Mouse (Mus musculus) limb, embryonic 15.5 days (tissue): ENCODE results near the gene Nfix. TPM values are rescaled to one million over a fixed set of nuclear protein-coding genes. Genes with fewer than 3 reads are reported as not detected.

Experiments
- ATAC-seq: fragments of 200-750 bp; cut with Nextera tagmentation; 2 replicates; pipeline ENCODE4 v1.8.0; 2017; ENCODE audit warnings: low read depth, moderate TSS enrichment; ENCODE audit not compliant: insufficient number of reproducible peaks, low FRiP score, low TSS enrichment
- H3K27ac ChIP-seq: fragments of 300-500 bp; sonication (generic); 2 replicates; pipeline ENCODE4 v1.5.1; 2015; ENCODE audit warnings: moderate library complexity, mild to moderate bottlenecking, inconsistent platforms
- H3K27me3 ChIP-seq: fragments of 300-500 bp; sonication (generic); 2 replicates; pipeline ENCODE4 v1.6.1; 2015; ENCODE audit warnings: inconsistent platforms
- H3K36me3 ChIP-seq: fragments of 300-500 bp; sonication (generic); 2 replicates; pipeline ENCODE4 v1.6.1; 2015; ENCODE audit warnings: inconsistent platforms
- H3K4me1 ChIP-seq: fragments of 300-500 bp; sonication (generic); 2 replicates; pipeline ENCODE4 v1.6.1; 2015; ENCODE audit warnings: inconsistent platforms
- H3K4me2 ChIP-seq: fragments of 300-500 bp; sonication (generic); 2 replicates; pipeline ENCODE4 v1.6.1; 2015; ENCODE audit warnings: mild to moderate bottlenecking, inconsistent platforms
- H3K4me3 ChIP-seq: fragments of 300-500 bp; sonication (generic); 2 replicates; pipeline ENCODE4 v1.5.1; 2015; ENCODE audit warnings: mild to moderate bottlenecking, inconsistent platforms
- H3K9ac ChIP-seq: fragments of 300-500 bp; sonication (generic); 2 replicates; pipeline ENCODE4 v1.6.1; 2015; ENCODE audit warnings: inconsistent platforms
- H3K9me3 ChIP-seq: fragments of 300-500 bp; sonication (generic); 2 replicates; pipeline ENCODE4 v1.6.1; 2016; ENCODE audit warnings: inconsistent platforms
- WGBS: fragments of 180-500 bp; shearing (Covaris S2); methylation state at CpG from one replicate; pipeline ENCODE4 v1.1.7; 2015; 5-methylcytosine and 5-hydroxymethylcytosine counted together
- polyA plus RNA-seq: library from polyadenylated mRNA; unstranded; fragments of >200 nt; fragmentation: Nextera tagmentation; extraction: Ambion mirVana; gene quantifications from 2 replicates; pipeline ENCODE4 v1.2.1, GENCODE M21; 2015

The Nfix gene
- polyA plus RNA-seq, 1 experiment from 2014 or later = 100 TPM

DNA sequence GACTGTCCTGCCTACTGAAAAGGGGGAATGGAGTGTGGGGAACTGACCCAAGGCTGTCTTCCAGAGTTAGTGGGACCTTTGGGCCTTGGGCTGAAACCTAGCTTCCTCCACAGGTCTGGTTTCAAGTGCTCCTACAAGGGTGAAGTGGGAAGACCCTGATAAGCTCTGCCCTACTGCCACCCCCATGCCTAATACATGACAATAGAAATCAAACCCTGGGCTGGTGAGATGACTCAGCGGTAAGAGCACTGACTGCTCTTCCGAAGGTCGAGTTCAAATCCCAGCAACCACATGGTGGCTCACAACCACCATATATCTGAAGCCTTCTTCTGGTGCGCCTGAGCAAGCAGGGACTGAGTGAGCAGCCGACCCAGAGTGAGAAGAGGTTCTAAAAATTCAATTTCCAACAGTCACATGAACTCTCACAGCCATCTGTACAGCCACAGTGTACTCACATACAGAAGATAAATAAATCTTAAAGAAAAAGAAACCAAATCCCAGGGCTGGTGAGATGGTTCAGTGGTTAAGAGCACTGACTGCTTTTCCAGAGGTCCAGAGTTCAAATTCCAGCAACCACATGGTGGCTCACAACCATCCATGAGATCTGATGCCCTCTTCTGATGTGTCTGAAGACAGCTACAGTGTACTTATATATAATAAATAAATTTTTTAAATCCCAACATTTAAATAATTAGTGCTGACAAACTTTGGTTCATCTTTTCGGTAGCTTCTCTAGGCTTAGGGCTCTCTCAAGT, 131.2 kb downstream of the Nfix start:
- no peak for ATAC-seq
- Histone ChIP-seq H3K4me1 (peaks cover 9% of the 10 kb centered on the region), H3K4me2 (no peak overlapping the region), H3K9me3 (no peaks in the 10 kb centered on the region), H3K4me3 (no peak overlapping the region), H3K9ac (no peak overlapping the region), H3K27ac (0 out of 2 replicates have a peak overlapping the region, but pooled peaks have one; percentile 22), H3K27me3 (no peaks in the 10 kb centered on the region), H3K36me3 (peaks cover 56% of the 10 kb centered on the region)
- 84% methylated on average over 6 of the region's 6 CpGs for WGBS

DNA sequence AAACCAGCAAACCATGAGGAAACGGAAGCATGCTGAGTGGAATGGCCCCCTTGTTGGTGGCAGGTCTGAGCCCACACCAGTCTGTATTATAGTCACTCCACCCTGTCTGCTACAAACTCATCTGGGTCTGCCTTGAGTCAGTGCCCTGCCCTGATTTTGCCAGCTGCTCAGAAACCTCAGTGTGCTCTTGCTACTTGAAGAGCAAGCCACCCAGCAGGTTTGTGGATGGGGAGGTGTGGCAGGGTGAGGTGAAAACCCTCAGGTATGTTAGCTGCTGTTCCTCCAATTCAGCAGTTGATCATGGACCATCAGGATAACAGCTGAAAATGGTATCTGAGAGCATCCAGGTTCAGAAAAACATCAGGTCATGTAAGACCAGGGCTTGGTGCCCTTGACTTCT, 132.1 kb downstream of the Nfix start:
- no peak overlapping the region for H3K9ac ChIP-seq
- H3K4me3 ChIP-seq = no peak overlapping the region
- H3K27ac ChIP-seq = peak overlapping the region; percentile 22; the same call in 1 of the 2 replicates
- peaks cover 14% of the 10 kb centered on the region for H3K4me1 ChIP-seq
- peaks cover 50% of the 10 kb centered on the region for H3K36me3 ChIP-seq
- no peak for ATAC-seq
- H3K27me3 ChIP-seq = no peaks in the 10 kb centered on the region
- no peak overlapping the region for H3K4me2 ChIP-seq
- no peaks in the 10 kb centered on the region for H3K9me3 ChIP-seq
- 79% methylated on average over 1 of the region's 1 CpGs for WGBS

GRCm38 (mm10) chr8:84665385-84665893, 134.7 kb downstream of the Nfix start:
- peaks cover 24% of the 10 kb centered on the region for H3K4me1 ChIP-seq
- no peak for ATAC-seq
- H3K9me3 ChIP-seq = no peaks in the 10 kb centered on the region
- H3K4me2 ChIP-seq = peak overlapping the region; percentile 72
- WGBS = 2% methylated on average over 14 of the region's 14 CpGs
- H3K4me3 ChIP-seq = peak overlapping the region; percentile 88
- peak overlapping the region; percentile 96 for H3K27ac ChIP-seq
- peak overlapping the region; percentile 55 for H3K9ac ChIP-seq
- no peaks in the 10 kb centered on the region for H3K27me3 ChIP-seq
- H3K36me3 ChIP-seq = peaks cover 26% of the 10 kb centered on the region

GRCm38 (mm10) chr8:84664566-84665384, 135.4 kb downstream of the Nfix start:
- Histone ChIP-seq H3K36me3 (peaks cover 21% of the 10 kb centered on the region), H3K4me2 (peak overlapping the region; percentile 72), H3K27ac (peak overlapping the region; percentile 96), H3K9ac (peak overlapping the region; percentile 55), H3K27me3 (no peaks in the 10 kb centered on the region), H3K9me3 (no peaks in the 10 kb centered on the region), H3K4me3 (peak overlapping the region; percentile 88), H3K4me1 (peaks cover 31% of the 10 kb centered on the region)
- WGBS = under 1% methylated on average over 29 of the region's 29 CpGs
- peak; percentile 50 for ATAC-seq

GRCm38 (mm10) chr8:84663483-84664327, 136.4 kb downstream of the Nfix start:
- Histone ChIP-seq H3K4me3 (peak overlapping the region; percentile 88), H3K9me3 (no peaks in the 10 kb centered on the region), H3K27me3 (no peaks in the 10 kb centered on the region), H3K9ac (peak overlapping the region; percentile 51), H3K4me2 (peak overlapping the region; percentile 72), H3K36me3 (peaks cover 13% of the 10 kb centered on the region), H3K27ac (peak overlapping the region; percentile 96), H3K4me1 (peaks cover 35% of the 10 kb centered on the region)
- ATAC-seq = peak; percentile 80
- 3% methylated on average over 43 of the region's 43 CpGs for WGBS

- Histone ChIP-seq H3K9ac (peak within 1 kb of the TSS; percentile 87), H3K27ac (peak within 1 kb of the TSS; percentile 96), H3K9me3 (no peaks in the 10 kb centered on the region), H3K36me3 (peaks cover 5% of the 10 kb centered on the region; the same call in 1 of the 2 replicates), H3K4me3 (peak within 1 kb of the TSS; percentile 88), H3K4me1 (peaks cover 41% of the 10 kb centered on the region), H3K4me2 (peak within 1 kb of the TSS; percentile 72), H3K27me3 (no peaks in the 10 kb centered on the region)
- ATAC-seq = peak; percentile 82
- WGBS = under 1% methylated on average over 27 of the region's 27 CpGs
These were observed 137.5 kb downstream of the Nfix start, which contains the start of gene Ier2 for GRCm38 (mm10) chr8:84662581-84663065. TSS of gene Ier2 (minus strand) at chr8:84662852.

GRCm38 (mm10) chr8:84661961-84662571, 138.1 kb downstream of the Nfix start:
- peaks cover 46% of the 10 kb centered on the region for H3K4me1 ChIP-seq
- ATAC-seq = no peak

DNA sequence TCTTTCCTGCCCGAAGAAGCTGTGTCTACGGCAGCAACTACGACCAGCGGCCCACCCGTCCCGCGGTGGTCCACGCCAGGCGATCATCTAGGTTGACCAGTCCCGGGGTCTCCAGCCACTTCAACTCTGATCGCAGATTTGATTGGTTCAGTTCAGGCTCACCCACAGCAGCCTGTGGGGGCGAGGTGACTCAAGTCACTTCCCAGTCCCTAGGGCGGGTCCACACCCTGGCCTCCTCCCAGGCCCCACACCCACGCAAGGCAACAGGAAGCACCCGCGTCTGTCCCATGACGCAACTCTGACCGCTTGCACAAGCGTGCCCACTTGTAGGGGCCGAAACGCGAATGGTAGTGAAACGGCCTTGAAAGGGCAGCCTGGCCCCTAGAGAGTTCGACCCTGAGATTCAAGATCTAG, 138.7 kb downstream of the Nfix start:
- no peaks in the 10 kb centered on the region for H3K9me3 ChIP-seq
- H3K9ac ChIP-seq = peak overlapping the region; percentile 87
- ATAC-seq = no peak
- peaks cover 52% of the 10 kb centered on the region for H3K4me1 ChIP-seq
- peak overlapping the region; percentile 72 for H3K4me2 ChIP-seq
- peak overlapping the region; percentile 88 for H3K4me3 ChIP-seq
- H3K27ac ChIP-seq = peak overlapping the region; percentile 96
- H3K36me3 ChIP-seq = no peaks in the 10 kb centered on the region
- H3K27me3 ChIP-seq = no peaks in the 10 kb centered on the region
- WGBS = under 1% methylated on average over 24 of the region's 24 CpGs

More at GRCm38 (mm10) chr8:84661961-84662571, 138.1 kb downstream of the Nfix start:
- Histone ChIP-seq H3K27ac (peak overlapping the region; percentile 96), H3K4me3 (peak overlapping the region; percentile 88), H3K9me3 (no peaks in the 10 kb centered on the region), H3K36me3 (peaks cover 5% of the 10 kb centered on the region; the same call in 1 of the 2 replicates), H3K27me3 (no peaks in the 10 kb centered on the region), H3K4me2 (peak overlapping the region; percentile 72), H3K9ac (peak overlapping the region; percentile 87)
- WGBS = under 1% methylated on average over 60 of the region's 61 CpGs

DNA sequence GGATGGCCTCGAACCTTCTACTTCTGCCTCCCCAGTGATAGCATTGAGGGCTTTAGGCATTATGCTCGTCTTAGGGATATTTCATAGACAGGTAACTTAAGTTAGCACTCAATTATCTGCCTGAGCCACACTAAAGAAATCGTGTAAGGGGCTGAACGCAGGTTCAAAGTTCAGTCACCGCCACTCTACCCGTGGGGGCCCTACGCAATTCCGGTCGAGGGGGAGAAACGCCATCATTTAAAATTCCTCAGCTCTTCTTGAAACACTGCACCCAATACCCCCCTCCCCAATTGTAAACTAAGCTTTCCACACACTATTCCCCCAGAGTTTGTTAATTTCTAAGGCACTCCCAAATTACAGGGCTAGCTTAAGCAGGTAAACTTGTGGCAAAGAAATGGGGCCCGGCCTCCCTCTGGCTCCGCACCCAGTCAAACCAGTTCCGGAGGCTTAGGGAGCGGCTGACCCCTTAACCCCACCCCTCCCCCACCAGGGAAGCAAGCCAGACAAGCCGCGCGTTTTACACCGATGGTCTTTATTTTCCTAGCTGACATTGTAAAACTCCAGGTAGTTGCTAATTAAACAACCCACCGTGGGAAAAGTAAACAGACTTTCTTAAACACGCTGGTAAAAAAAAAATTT, 139.2 kb downstream of the Nfix start:
- H3K4me1 ChIP-seq = peaks cover 54% of the 10 kb centered on the region

More for the DNA sequence above, 139.2 kb downstream of the Nfix start:
- under 1% methylated on average over 20 of the region's 20 CpGs for WGBS
- H3K9ac ChIP-seq = peak overlapping the region; percentile 87
- H3K27me3 ChIP-seq = no peaks in the 10 kb centered on the region
- no peaks in the 10 kb centered on the region for H3K9me3 ChIP-seq
- no peak for ATAC-seq
- H3K4me3 ChIP-seq = peak overlapping the region; percentile 88
- H3K27ac ChIP-seq = peak overlapping the region; percentile 96
- H3K4me2 ChIP-seq = peak overlapping the region; percentile 72
- H3K36me3 ChIP-seq = no peaks in the 10 kb centered on the region
